Mouse (Mus musculus) gastrocnemius, postnatal 10 days (tissue): ENCODE measurements around the gene Mitf. TPM values are rescaled to one million over a fixed set of nuclear protein-coding genes. Genes with fewer than 3 reads are reported as not detected.

Experiments used
- DNase-seq: peaks from one replicate; pipeline ENCODE4 v3.0.0; 2021; ENCODE audit warnings: mixed read lengths
- total RNA-seq, 2 experiments: library from RNA; stranded (reverse); gene quantifications; 2 replicates each; pipeline ENCODE4 v1.2.3; 2021

Gene Mitf
- total RNA-seq, 2 experiments from 2014 or later: 5.4 to 5.8 TPM

GRCm38 (mm10) chr6:97881935-97882334 lies 75.1 kb downstream of the Mitf start:
- DNase-seq: no peak

GRCm38 (mm10) chr6:97882931-97883330 lies 76.1 kb downstream of the Mitf start:
- DNase-seq: no peak

GRCm38 (mm10) chr6:97883496-97883895 lies 76.6 kb downstream of the Mitf start:
- DNase-seq: no peak

- DNase-seq: no peak
These were observed 78.1 kb downstream of the Mitf start for GRCm38 (mm10) chr6:97884971-97885370.

GRCm38 (mm10) chr6:97885606-97886005 lies 78.8 kb downstream of the Mitf start:
- DNase-seq: no peak

GRCm38 (mm10) chr6:97887893-97888292 lies 81.0 kb downstream of the Mitf start:
- DNase-seq: no peak

GRCm38 (mm10) chr6:97888596-97888995 lies 81.7 kb downstream of the Mitf start:
- no peak for DNase-seq

- no peak for DNase-seq
These were observed 86.7 kb downstream of the Mitf start for GRCm38 (mm10) chr6:97893546-97893945.

GRCm38 (mm10) chr6:97897191-97897590 lies 90.3 kb downstream of the Mitf start:
- no peak for DNase-seq

GRCm38 (mm10) chr6:97898085-97898484 lies 91.2 kb downstream of the Mitf start:
- no peak for DNase-seq

- no peak for DNase-seq
These were observed 94.7 kb downstream of the Mitf start for GRCm38 (mm10) chr6:97901561-97901960.

GRCm38 (mm10) chr6:97902205-97902604 lies 95.4 kb downstream of the Mitf start:
- DNase-seq: no peak

GRCm38 (mm10) chr6:97914768-97915167 lies 107.9 kb downstream of the Mitf start:
- DNase-seq: no peak

- DNase-seq: no peak
These were observed 109.6 kb downstream of the Mitf start for GRCm38 (mm10) chr6:97916386-97916903.

- DNase-seq: no peak
These were observed 111.2 kb downstream of the Mitf start for GRCm38 (mm10) chr6:97918051-97918450.

GRCm38 (mm10) chr6:97918481-97918880 lies 111.6 kb downstream of the Mitf start:
- DNase-seq: no peak

- DNase-seq: no peak
These were observed 112.4 kb downstream of the Mitf start for GRCm38 (mm10) chr6:97919287-97919686.

- DNase-seq: no peak
These were observed 114.7 kb downstream of the Mitf start for GRCm38 (mm10) chr6:97921591-97921990.

- no peak for DNase-seq
These were observed 117.4 kb downstream of the Mitf start for GRCm38 (mm10) chr6:97924221-97924620.

GRCm38 (mm10) chr6:97929051-97929450 lies 122.2 kb downstream of the Mitf start:
- no peak for DNase-seq

- DNase-seq: no peak
These were observed 122.6 kb downstream of the Mitf start for GRCm38 (mm10) chr6:97929466-97929865.

- DNase-seq: no peak
These were observed 130.3 kb downstream of the Mitf start for GRCm38 (mm10) chr6:97937139-97937538.

- DNase-seq: no peak
These were observed 131.2 kb downstream of the Mitf start for GRCm38 (mm10) chr6:97937897-97938614.

GRCm38 (mm10) chr6:97940916-97941315 lies 134.1 kb downstream of the Mitf start:
- no peak for DNase-seq
